Mouse (Mus musculus): ENCODE measurements around the gene Diexf. TPM values are rescaled to one million over a fixed set of nuclear protein-coding genes. Genes with fewer than 3 reads are reported as not detected.

Gene Diexf
- polyA plus RNA-seq, 1 experiment from 2014 or later = 11.1 TPM

GRCm38 (mm10) chr1:193138087-193138486, 8.0 kb upstream of the Diexf start:
- ATAC-seq (replicated peaks; ENCODE audit: insufficient number of reproducible peaks, low FRiP score, low TSS enrichment, low read depth) (no peak), DNase-seq (ENCODE audit: low spot score) (no peak)
- Histone ChIP-seq H3K27me3 (ENCODE audit: control insufficient read depth, insufficient read depth, low read length) (no peaks in the 10 kb centered on the region), H3K27ac (replicated peaks; ENCODE audit: low read depth, low read length) (no peak overlapping the region), H3K9ac (replicated peaks; ENCODE audit: low read length) (no peak overlapping the region), H3K36me3 (replicated peaks; ENCODE audit: control insufficient read depth, insufficient read depth, low read depth, low read length) (no peaks in the 10 kb centered on the region), H3K4me2 (ENCODE audit: low read depth, low read length) (no peak overlapping the region), H3K4me1 (ENCODE audit: control insufficient read depth, insufficient read depth, low read length) (no peaks in the 10 kb centered on the region), H3K9me3 (replicated peaks; ENCODE audit: control insufficient read depth, low read length) (no peaks in the 10 kb centered on the region), H3K4me3 (ENCODE audit: low read depth, low read length) (no peak overlapping the region)
- WGBS = 26% methylated on average over 7 of the region's 7 CpGs

- Histone ChIP-seq H3K9me3 (replicated peaks; ENCODE audit: control insufficient read depth, low read length) (no peaks in the 10 kb centered on the region), H3K4me1 (ENCODE audit: control insufficient read depth, insufficient read depth, low read length) (no peaks in the 10 kb centered on the region), H3K4me2 (ENCODE audit: low read depth, low read length) (no peak overlapping the region), H3K27ac (replicated peaks; ENCODE audit: low read depth, low read length) (no peak overlapping the region), H3K36me3 (replicated peaks; ENCODE audit: control insufficient read depth, insufficient read depth, low read depth, low read length) (no peaks in the 10 kb centered on the region), H3K27me3 (ENCODE audit: control insufficient read depth, insufficient read depth, low read length) (no peaks in the 10 kb centered on the region), H3K4me3 (ENCODE audit: low read depth, low read length) (no peak overlapping the region), H3K9ac (replicated peaks; ENCODE audit: low read length) (no peak overlapping the region)
- WGBS = 83% methylated on average over 1 of the region's 1 CpGs
- no peak for DNase-seq (ENCODE audit: low spot score)
- ATAC-seq (replicated peaks; ENCODE audit: insufficient number of reproducible peaks, low FRiP score, low TSS enrichment, low read depth) = no peak
Observed at GRCm38 (mm10) chr1:193133726-193134125, 3.7 kb upstream of the Diexf start.

- H3K9me3 ChIP-seq (replicated peaks; ENCODE audit: control insufficient read depth, low read length) = no peaks in the 10 kb centered on the region
- no peak overlapping the region for H3K9ac ChIP-seq (replicated peaks; ENCODE audit: low read length)
- DNase-seq (ENCODE audit: low spot score) (no peak), ATAC-seq (replicated peaks; ENCODE audit: insufficient number of reproducible peaks, low FRiP score, low TSS enrichment, low read depth) (no peak)
- no peaks in the 10 kb centered on the region; the same call in 1 of the 2 replicates for H3K36me3 ChIP-seq (replicated peaks; ENCODE audit: control insufficient read depth, insufficient read depth, low read depth, low read length)
- no peaks in the 10 kb centered on the region for H3K4me1 ChIP-seq (ENCODE audit: control insufficient read depth, insufficient read depth, low read length)
- H3K27ac ChIP-seq (replicated peaks; ENCODE audit: low read depth, low read length) = no peak overlapping the region
- H3K4me2 ChIP-seq (ENCODE audit: low read depth, low read length) = no peak overlapping the region
- no peaks in the 10 kb centered on the region for H3K27me3 ChIP-seq (ENCODE audit: control insufficient read depth, insufficient read depth, low read length)
- H3K4me3 ChIP-seq (ENCODE audit: low read depth, low read length) = no peak overlapping the region
Observed at GRCm38 (mm10) chr1:193132385-193132784, 2.3 kb upstream of the Diexf start.

GRCm38 (mm10) chr1:193131311-193131948, 1.4 kb upstream of the Diexf start:
- DNase-seq (ENCODE audit: low spot score) (no peak), ATAC-seq (replicated peaks; ENCODE audit: insufficient number of reproducible peaks, low FRiP score, low TSS enrichment, low read depth) (no peak)
- Histone ChIP-seq H3K4me3 (ENCODE audit: low read depth, low read length) (no peak overlapping the region), H3K27me3 (ENCODE audit: control insufficient read depth, insufficient read depth, low read length) (no peaks in the 10 kb centered on the region), H3K4me2 (ENCODE audit: low read depth, low read length) (no peak overlapping the region), H3K9ac (replicated peaks; ENCODE audit: low read length) (no peak overlapping the region), H3K9me3 (replicated peaks; ENCODE audit: control insufficient read depth, low read length) (no peaks in the 10 kb centered on the region), H3K27ac (replicated peaks; ENCODE audit: low read depth, low read length) (no peak overlapping the region), H3K4me1 (ENCODE audit: control insufficient read depth, insufficient read depth, low read length) (no peaks in the 10 kb centered on the region), H3K36me3 (replicated peaks; ENCODE audit: control insufficient read depth, insufficient read depth, low read depth, low read length) (no peaks in the 10 kb centered on the region; the same call in 1 of the 2 replicates)
- WGBS = 76% methylated on average over 6 of the region's 6 CpGs

- no peak for DNase-seq (ENCODE audit: low spot score)
- no peaks in the 10 kb centered on the region; the same call in 1 of the 2 replicates for H3K36me3 ChIP-seq (replicated peaks; ENCODE audit: control insufficient read depth, insufficient read depth, low read depth, low read length)
- H3K4me3 ChIP-seq (ENCODE audit: low read depth, low read length) = no peak overlapping the region
- no peak overlapping the region for H3K27ac ChIP-seq (replicated peaks; ENCODE audit: low read depth, low read length)
- no peak for ATAC-seq (replicated peaks; ENCODE audit: insufficient number of reproducible peaks, low FRiP score, low TSS enrichment, low read depth)
- no peaks in the 10 kb centered on the region for H3K27me3 ChIP-seq (ENCODE audit: control insufficient read depth, insufficient read depth, low read length)
- 84% methylated on average over 8 of the region's 8 CpGs for WGBS
- no peaks in the 10 kb centered on the region for H3K4me1 ChIP-seq (ENCODE audit: control insufficient read depth, insufficient read depth, low read length)
- H3K9me3 ChIP-seq (replicated peaks; ENCODE audit: control insufficient read depth, low read length) = no peaks in the 10 kb centered on the region
- peak overlapping the region; percentile 38 for H3K9ac ChIP-seq (replicated peaks; ENCODE audit: low read length)
- H3K4me2 ChIP-seq (ENCODE audit: low read depth, low read length) = no peak overlapping the region; the same call in 1 of the 2 replicates
Observed at GRCm38 (mm10) chr1:193130839-193131238, 767 bp upstream of the Diexf start.

- H3K9me3 ChIP-seq (replicated peaks; ENCODE audit: control insufficient read depth, low read length) = no peaks in the 10 kb centered on the region
- no peak overlapping the region; the same call in 1 of the 2 replicates for H3K4me3 ChIP-seq (ENCODE audit: low read depth, low read length)
- peak overlapping the region; percentile 38 for H3K9ac ChIP-seq (replicated peaks; ENCODE audit: low read length)
- H3K27ac ChIP-seq (replicated peaks; ENCODE audit: low read depth, low read length) = no peak overlapping the region
- peak overlapping the region; percentile 26 for H3K4me2 ChIP-seq (ENCODE audit: low read depth, low read length)
- no peaks in the 10 kb centered on the region; the same call in 1 of the 2 replicates for H3K36me3 ChIP-seq (replicated peaks; ENCODE audit: control insufficient read depth, insufficient read depth, low read depth, low read length)
- H3K4me1 ChIP-seq (ENCODE audit: control insufficient read depth, insufficient read depth, low read length) = no peaks in the 10 kb centered on the region
- no peak for DNase-seq (ENCODE audit: low spot score)
- H3K27me3 ChIP-seq (ENCODE audit: control insufficient read depth, insufficient read depth, low read length) = no peaks in the 10 kb centered on the region
- 31% methylated on average over 11 of the region's 11 CpGs for WGBS
- ATAC-seq (replicated peaks; ENCODE audit: insufficient number of reproducible peaks, low FRiP score, low TSS enrichment, low read depth) = peak; percentile 53
Observed at GRCm38 (mm10) chr1:193130456-193130825, 369 bp upstream of the Diexf start.

GRCm38 (mm10) chr1:193129321-193129720, 751 bp downstream of the Diexf start:
- Histone ChIP-seq H3K4me3 (ENCODE audit: low read depth, low read length) (peak overlapping the region; percentile 71), H3K4me2 (ENCODE audit: low read depth, low read length) (peak overlapping the region; percentile 41), H3K4me1 (ENCODE audit: control insufficient read depth, insufficient read depth, low read length) (no peaks in the 10 kb centered on the region), H3K9me3 (replicated peaks; ENCODE audit: control insufficient read depth, low read length) (no peaks in the 10 kb centered on the region), H3K27me3 (ENCODE audit: control insufficient read depth, insufficient read depth, low read length) (no peaks in the 10 kb centered on the region), H3K36me3 (replicated peaks; ENCODE audit: control insufficient read depth, insufficient read depth, low read depth, low read length) (no peaks in the 10 kb centered on the region; the same call in 1 of the 2 replicates), H3K27ac (replicated peaks; ENCODE audit: low read depth, low read length) (no peak overlapping the region), H3K9ac (replicated peaks; ENCODE audit: low read length) (peak overlapping the region; percentile 70)
- WGBS = 22% methylated on average over 5 of the region's 5 CpGs
- ATAC-seq (replicated peaks; ENCODE audit: insufficient number of reproducible peaks, low FRiP score, low TSS enrichment, low read depth) = no peak
- DNase-seq (ENCODE audit: low spot score) = no peak

GRCm38 (mm10) chr1:193128055-193128454, 2.0 kb downstream of the Diexf start:
- Histone ChIP-seq H3K4me2 (ENCODE audit: low read depth, low read length) (no peak overlapping the region), H3K4me3 (ENCODE audit: low read depth, low read length) (no peak overlapping the region), H3K9me3 (replicated peaks; ENCODE audit: control insufficient read depth, low read length) (no peaks in the 10 kb centered on the region), H3K27me3 (ENCODE audit: control insufficient read depth, insufficient read depth, low read length) (no peaks in the 10 kb centered on the region), H3K27ac (replicated peaks; ENCODE audit: low read depth, low read length) (no peak overlapping the region), H3K9ac (replicated peaks; ENCODE audit: low read length) (no peak overlapping the region), H3K4me1 (ENCODE audit: control insufficient read depth, insufficient read depth, low read length) (no peaks in the 10 kb centered on the region), H3K36me3 (replicated peaks; ENCODE audit: control insufficient read depth, insufficient read depth, low read depth, low read length) (peaks cover 2% of the 10 kb centered on the region)
- ATAC-seq (replicated peaks; ENCODE audit: insufficient number of reproducible peaks, low FRiP score, low TSS enrichment, low read depth) (no peak), DNase-seq (ENCODE audit: low spot score) (no peak)
- 91% methylated on average over 6 of the region's 6 CpGs for WGBS
